Mouse (Mus musculus) spleen, adult 2 months (tissue): ENCODE results near the gene Calhm4.

Source experiments
- CTCF ChIP-seq: fragments of 200-500 bp; IDR thresholded peaks from 2 replicates; pipeline ENCODE4 v1.5.1; 2011; ENCODE audit warnings: mild to moderate bottlenecking, inconsistent platforms; ENCODE audit not compliant: insufficient read depth, insufficient read length, insufficient replicate concordance; ENCODE audit errors: extremely low read depth
- POLR2A ChIP-seq: fragments of 200-500 bp; IDR thresholded peaks from 2 replicates; pipeline ENCODE4 v1.6.1; 2011; ENCODE audit warnings: low read depth, low read length, inconsistent platforms

- no peak for TF ChIP-seq POLR2A
- TF ChIP-seq CTCF = peak; percentile 11; the same call in 1 of the 2 replicates
These were observed 7.5 kb downstream of the Calhm4 start for GRCm38 (mm10) chr10:34036587-34036986.
